Mouse (Mus musculus) embryonic facial prominence, embryonic 14.5 days (tissue): ENCODE measurements around the gene Lamc2. TPM values are rescaled to one million over a fixed set of nuclear protein-coding genes. Genes with fewer than 3 reads are reported as not detected.
A peak's percentile ranks its signal among the peaks of the same experiment; 100 is the strongest.

Experiments
- ATAC-seq: fragments of 200-750 bp; cut with Nextera tagmentation; 2 replicates; pipeline ENCODE4 v1.8.0; 2017; ENCODE audit warnings: low read depth, moderate number of reproducible peaks, moderate TSS enrichment
- DNase-seq: peaks from one replicate; pipeline ENCODE4 v3.0.0-alpha.2; 2015; ENCODE audit warnings: low spot score
- H3K27ac ChIP-seq: fragments of 300-500 bp; sonication (generic); replicated peaks from 2 replicates; pipeline ENCODE4 v1.5.1; 2014; ENCODE audit warnings: low read depth, mild to moderate bottlenecking, low read length, moderate library complexity
- H3K27me3 ChIP-seq: fragments of 300-500 bp; sonication (generic); replicated peaks from 2 replicates; pipeline ENCODE4 v1.6.1; 2014; ENCODE audit warnings: low read length; ENCODE audit not compliant: control insufficient read depth, insufficient read depth
- H3K36me3 ChIP-seq: fragments of 300-500 bp; sonication (generic); 2 replicates; pipeline ENCODE4 v1.6.1; 2014; ENCODE audit warnings: low read length, mixed read lengths; ENCODE audit not compliant: control insufficient read depth, insufficient read depth
- H3K4me1 ChIP-seq: fragments of 300-500 bp; sonication (generic); 2 replicates; pipeline ENCODE4 v1.6.1; 2014; ENCODE audit warnings: antibody characterized with exemption, low read length; ENCODE audit not compliant: control insufficient read depth, insufficient read depth
- H3K4me2 ChIP-seq: fragments of 300-500 bp; sonication (generic); 2 replicates; pipeline ENCODE4 v1.6.1; 2014; ENCODE audit warnings: low read depth, mild to moderate bottlenecking, low read length, moderate library complexity, mixed read lengths
- H3K4me3 ChIP-seq: fragments of 300-500 bp; sonication (generic); 2 replicates; pipeline ENCODE4 v1.5.1; 2014; ENCODE audit warnings: low read depth, mild to moderate bottlenecking, low read length
- H3K9ac ChIP-seq: fragments of 300-500 bp; sonication (generic); 2 replicates; pipeline ENCODE4 v1.6.1; 2014; ENCODE audit warnings: low read depth, mild to moderate bottlenecking, low read length, moderate library complexity, mixed read lengths
- H3K9me3 ChIP-seq: fragments of 300-500 bp; sonication (generic); 2 replicates; pipeline ENCODE4 v1.6.1; 2016; ENCODE audit warnings: low read length; ENCODE audit not compliant: control insufficient read depth
- WGBS: fragments of 180-500 bp; shearing (Covaris S2); extraction: QIAGEN DNeasy Blood & Tissue Kit; methylation state at CpG from one replicate; pipeline ENCODE4 v1.1.7; 2014; 5-methylcytosine and 5-hydroxymethylcytosine counted together
- polyA plus RNA-seq: library from polyadenylated mRNA; unstranded; fragments of >200 nt; fragmentation: Nextera tagmentation; extraction: Ambion mirVana; gene quantifications from 2 replicates; pipeline ENCODE4 v1.2.1, GENCODE M21; 2014

The Lamc2 gene
- polyA plus RNA-seq, 1 experiment from 2014 or later: 12.4 TPM

GRCm38 (mm10) chr1:153115315-153115714 lies 70.9 kb downstream of the Lamc2 start:
- no peak overlapping the region for H3K4me2 ChIP-seq

GRCm38 (mm10) chr1:153111596-153111995 lies 74.7 kb downstream of the Lamc2 start:
- H3K4me2 ChIP-seq: no peak overlapping the region
- no peaks in the 10 kb centered on the region for H3K36me3 ChIP-seq
- 72% methylated on average over 4 of the region's 4 CpGs for WGBS
- no peaks in the 10 kb centered on the region for H3K4me1 ChIP-seq
- H3K4me3 ChIP-seq: no peak overlapping the region
- no peaks in the 10 kb centered on the region for H3K9me3 ChIP-seq
- H3K27me3 ChIP-seq: no peaks in the 10 kb centered on the region
- H3K27ac ChIP-seq: no peak overlapping the region
- DNase-seq: no peak
- no peak for ATAC-seq
- H3K9ac ChIP-seq: no peak overlapping the region

More at GRCm38 (mm10) chr1:153115315-153115714, 70.9 kb downstream of the Lamc2 start:
- Histone ChIP-seq H3K9me3 (no peaks in the 10 kb centered on the region), H3K27ac (no peak overlapping the region), H3K9ac (no peak overlapping the region), H3K36me3 (no peaks in the 10 kb centered on the region), H3K27me3 (no peaks in the 10 kb centered on the region), H3K4me1 (no peaks in the 10 kb centered on the region), H3K4me3 (no peak overlapping the region)
- DNase-seq: no peak
- WGBS: 92% methylated on average over 7 of the region's 8 CpGs
- no peak for ATAC-seq

- Histone ChIP-seq H3K27ac (no peak overlapping the region), H3K27me3 (no peaks in the 10 kb centered on the region), H3K9ac (no peak overlapping the region), H3K9me3 (no peaks in the 10 kb centered on the region), H3K4me3 (no peak overlapping the region), H3K4me1 (no peaks in the 10 kb centered on the region), H3K36me3 (no peaks in the 10 kb centered on the region), H3K4me2 (no peak overlapping the region)
- ATAC-seq: no peak
- 50% methylated on average over 3 of the region's 3 CpGs for WGBS
- DNase-seq: no peak
Observed at GRCm38 (mm10) chr1:153109836-153110235, 76.4 kb downstream of the Lamc2 start.

- no peak for DNase-seq
- Histone ChIP-seq H3K9me3 (no peaks in the 10 kb centered on the region), H3K4me1 (no peaks in the 10 kb centered on the region), H3K27ac (no peak overlapping the region), H3K9ac (no peak overlapping the region), H3K4me3 (no peak overlapping the region), H3K4me2 (no peak overlapping the region), H3K27me3 (no peaks in the 10 kb centered on the region), H3K36me3 (no peaks in the 10 kb centered on the region)
- ATAC-seq: no peak
- WGBS: 75% methylated on average over 5 of the region's 5 CpGs
Observed at GRCm38 (mm10) chr1:153109346-153109745, 76.9 kb downstream of the Lamc2 start.

- Histone ChIP-seq H3K4me2 (no peak overlapping the region), H3K9me3 (no peaks in the 10 kb centered on the region), H3K4me3 (no peak overlapping the region), H3K4me1 (no peaks in the 10 kb centered on the region), H3K36me3 (no peaks in the 10 kb centered on the region), H3K9ac (no peak overlapping the region), H3K27ac (no peak overlapping the region), H3K27me3 (no peaks in the 10 kb centered on the region)
- DNase-seq (peak; percentile 80), ATAC-seq (peak; percentile 67)
- WGBS: 22% methylated on average over 7 of the region's 7 CpGs
Observed at GRCm38 (mm10) chr1:153107866-153108265, 78.4 kb downstream of the Lamc2 start.

- no peak overlapping the region for H3K4me3 ChIP-seq
- H3K27me3 ChIP-seq: no peaks in the 10 kb centered on the region
- no peak for ATAC-seq
- H3K4me2 ChIP-seq: no peak overlapping the region
- H3K4me1 ChIP-seq: peaks cover 6% of the 10 kb centered on the region; the same call in 1 of the 2 replicates
- no peak for DNase-seq
- WGBS: 67% methylated on average over 11 of the region's 12 CpGs
- H3K9ac ChIP-seq: no peak overlapping the region
- H3K9me3 ChIP-seq: no peaks in the 10 kb centered on the region
- H3K36me3 ChIP-seq: no peaks in the 10 kb centered on the region
- H3K27ac ChIP-seq: no peak overlapping the region
Observed at GRCm38 (mm10) chr1:153104804-153105203, 81.4 kb downstream of the Lamc2 start.

- no peak for DNase-seq
- no peaks in the 10 kb centered on the region for H3K27me3 ChIP-seq
- no peak overlapping the region for H3K27ac ChIP-seq
- no peak overlapping the region for H3K9ac ChIP-seq
- no peak for ATAC-seq
- H3K9me3 ChIP-seq: no peaks in the 10 kb centered on the region
- H3K4me3 ChIP-seq: no peak overlapping the region
- no peak overlapping the region for H3K4me2 ChIP-seq
- WGBS: 97% methylated on average over 8 of the region's 8 CpGs
- no peaks in the 10 kb centered on the region for H3K36me3 ChIP-seq
- peaks cover 6% of the 10 kb centered on the region; the same call in 1 of the 2 replicates for H3K4me1 ChIP-seq
Observed at GRCm38 (mm10) chr1:153103186-153103554, 83.1 kb downstream of the Lamc2 start.

- Histone ChIP-seq H3K4me2 (no peak overlapping the region), H3K9ac (no peak overlapping the region), H3K9me3 (no peaks in the 10 kb centered on the region), H3K27ac (no peak overlapping the region), H3K4me3 (no peak overlapping the region), H3K27me3 (no peaks in the 10 kb centered on the region), H3K36me3 (no peaks in the 10 kb centered on the region), H3K4me1 (peaks cover 6% of the 10 kb centered on the region; the same call in 1 of the 2 replicates)
- DNase-seq (peak; percentile 37), ATAC-seq (no peak)
- 90% methylated on average over 17 of the region's 17 CpGs for WGBS
Observed at GRCm38 (mm10) chr1:153102296-153103185, 83.7 kb downstream of the Lamc2 start.
